Mouse (Mus musculus): Measurements from ENCODE around the gene Btbd35f15. TPM values are rescaled to one million over a fixed set of nuclear protein-coding genes. Genes with fewer than 3 reads are reported as not detected.

The Btbd35f15 gene
- polyA plus RNA-seq (2014; fragmentation: Illumina TruSeq; extraction: RNeasy Lipid Tissue Mini Kit (QIAGEN cat#74804); ENCODE audit: low read depth, low replicate concordance) = not detected

DNA sequence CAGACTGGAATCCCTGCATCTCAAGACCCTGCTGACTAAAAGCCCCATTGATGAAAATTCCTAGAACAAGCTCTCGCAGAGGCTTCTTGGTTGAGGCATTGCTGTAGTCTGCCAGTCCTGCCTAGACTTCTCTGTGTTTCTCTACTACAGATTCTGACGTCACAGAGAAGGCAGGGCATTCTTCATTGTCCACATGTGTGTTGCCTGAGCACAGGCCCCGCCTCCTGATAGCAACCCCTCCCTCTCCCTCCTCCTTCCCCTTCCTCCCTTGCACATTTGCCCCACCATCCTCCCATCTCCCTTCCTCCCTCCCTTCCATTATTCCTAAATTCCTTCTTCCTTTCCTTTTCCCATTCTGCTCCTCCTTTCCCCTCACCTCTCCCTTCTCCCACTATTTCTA, at the start of gene Btbd35f15:
Gene Btbd35f15, minus strand, starts transcription at position 101 of the 400 bp plus-strand sequence.

Other genes with a start within 250 kb of the Btbd35f15 start
- not detected for gene Btbd35f13, start 79.9 kb upstream of the Btbd35f15 start, polyA plus RNA-seq (2014; fragmentation: Illumina TruSeq; extraction: RNeasy Lipid Tissue Mini Kit (QIAGEN cat#74804); ENCODE audit: low read depth, low replicate concordance)
- gene Btbd35f14, start 125.0 kb upstream of the Btbd35f15 start, polyA plus RNA-seq (2014; fragmentation: Illumina TruSeq; extraction: RNeasy Lipid Tissue Mini Kit (QIAGEN cat#74804); ENCODE audit: low read depth, low replicate concordance) = not detected